Mouse (Mus musculus) gastrocnemius, adult 18-20 months (tissue): ENCODE measurements around the gene Tssk3. TPM values are rescaled to one million over a fixed set of nuclear protein-coding genes. Genes with fewer than 3 reads are reported as not detected.
"Not testable (repeated sequence)": the region's sequence is repeated elsewhere in the genome, so short reads cannot be mapped to it uniquely, and the experiment has no call there.

Experiments
- DNase-seq: peaks from one replicate; pipeline ENCODE4 v3.0.0; 2021; ENCODE audit warnings: low spot score
- long read RNA-seq, 2 experiments: library from polyadenylated mRNA; stranded (forward); transcript quantifications; one replicate each; pipeline ENCODE4 v2.0.0; 2021
- total RNA-seq, 2 experiments: library from RNA; stranded (reverse); gene quantifications; 2 replicates each; pipeline ENCODE4 v1.2.3; 2021

Gene Tssk3
- total RNA-seq = not detected
- long read RNA-seq, experiment 1 = 0 reads
- long read RNA-seq, experiment 2 = 0 reads

GRCm38 (mm10) chr4:129490972-129491880 is at the start of gene Tssk3, which contains the start of gene Fam229a:
TSS of gene Tssk3 (minus strand) at chr4:129491022.
TSS of gene Fam229a (plus strand) at chr4:129491190.
- DNase-seq = no peak

- DNase-seq = no peak
Observed at GRCm38 (mm10) chr4:129540012-129540411, 49.2 kb upstream of the Tssk3 start.

GRCm38 (mm10) chr4:129528901-129529300 is 38.1 kb upstream of the Tssk3 start:
- DNase-seq = not testable (repeated sequence)

- DNase-seq = no peak
Observed at GRCm38 (mm10) chr4:129525889-129526288, 35.1 kb upstream of the Tssk3 start.

GRCm38 (mm10) chr4:129525338-129525737 is 34.5 kb upstream of the Tssk3 start:
- DNase-seq = no peak

- no peak for DNase-seq
Observed at GRCm38 (mm10) chr4:129518519-129518918, 27.7 kb upstream of the Tssk3 start.

- no peak for DNase-seq
Observed at GRCm38 (mm10) chr4:129516925-129517324, 26.1 kb upstream of the Tssk3 start.

- no peak for DNase-seq
Observed at GRCm38 (mm10) chr4:129514300-129514898, 23.6 kb upstream of the Tssk3 start.

GRCm38 (mm10) chr4:129513891-129514290 is 23.1 kb upstream of the Tssk3 start:
- DNase-seq = no peak

- peak; percentile 57 for DNase-seq
Observed at GRCm38 (mm10) chr4:129513086-129513767, 22.4 kb upstream of the Tssk3 start, which contains the start of gene Marcksl1. TSS of gene Marcksl1 (plus strand) at chr4:129513581.

GRCm38 (mm10) chr4:129511413-129512096 is 20.7 kb upstream of the Tssk3 start:
- DNase-seq = no peak

- no peak for DNase-seq
Observed at GRCm38 (mm10) chr4:129510723-129511412, 20.0 kb upstream of the Tssk3 start.

- DNase-seq = no peak
Observed at GRCm38 (mm10) chr4:129509650-129510049, 18.8 kb upstream of the Tssk3 start.

- no peak for DNase-seq
Observed at GRCm38 (mm10) chr4:129508834-129509600, 18.2 kb upstream of the Tssk3 start.

GRCm38 (mm10) chr4:129508237-129508515 is 17.4 kb upstream of the Tssk3 start:
- DNase-seq = no peak

GRCm38 (mm10) chr4:129507434-129508236 is 16.8 kb upstream of the Tssk3 start:
- no peak for DNase-seq

GRCm38 (mm10) chr4:129505511-129505910 is 14.7 kb upstream of the Tssk3 start:
- no peak for DNase-seq

GRCm38 (mm10) chr4:129502901-129503444 is 12.2 kb upstream of the Tssk3 start:
- DNase-seq = no peak

GRCm38 (mm10) chr4:129502327-129502888 is 11.6 kb upstream of the Tssk3 start:
- DNase-seq = no peak
